Mouse (Mus musculus) intestine, postnatal 0 days (tissue): Measurements from ENCODE around the gene Sema3c. TPM values are rescaled to one million over a fixed set of nuclear protein-coding genes. Genes with fewer than 3 reads are reported as not detected.
"Not testable (repeated sequence)": the region's sequence is repeated elsewhere in the genome, so short reads cannot be mapped to it uniquely, and the experiment has no call there.

ENCODE experiments used
- ATAC-seq: fragments of 200-750 bp; cut with Nextera tagmentation; 2 replicates; pipeline ENCODE4 v1.8.0; 2017; ENCODE audit warnings: mild to moderate bottlenecking, moderate TSS enrichment, moderate library complexity
- H3K27ac ChIP-seq: fragments of 300-500 bp; sonication (generic); 2 replicates; pipeline ENCODE4 v1.5.1; 2014; ENCODE audit warnings: mild to moderate bottlenecking, low read depth, low read length, moderate library complexity
- H3K27me3 ChIP-seq: fragments of 300-500 bp; sonication (generic); replicated peaks from 2 replicates; pipeline ENCODE4 v1.6.1; 2014; ENCODE audit warnings: low read length, mixed read lengths; ENCODE audit not compliant: control insufficient read depth, insufficient read depth
- H3K36me3 ChIP-seq: fragments of 300-500 bp; sonication (generic); 2 replicates; pipeline ENCODE4 v1.6.1; 2014; ENCODE audit warnings: mild to moderate bottlenecking, moderate library complexity; ENCODE audit not compliant: control insufficient read depth, insufficient read depth
- H3K4me1 ChIP-seq: fragments of 300-500 bp; sonication (generic); replicated peaks from 2 replicates; pipeline ENCODE4 v1.6.1; 2014; ENCODE audit warnings: antibody characterized with exemption, low read length, mixed read lengths; ENCODE audit not compliant: control insufficient read depth, insufficient read depth
- H3K4me2 ChIP-seq: fragments of 300-500 bp; sonication (generic); replicated peaks from 2 replicates; pipeline ENCODE4 v1.6.1; 2014; ENCODE audit warnings: low read depth, mild to moderate bottlenecking, moderate library complexity
- H3K4me3 ChIP-seq: fragments of 300-500 bp; sonication (generic); 2 replicates; pipeline ENCODE4 v1.5.1; 2014; ENCODE audit warnings: low read depth, low read length
- H3K9ac ChIP-seq: fragments of 300-500 bp; sonication (generic); 2 replicates; pipeline ENCODE4 v1.6.1; 2014; ENCODE audit warnings: mild to moderate bottlenecking, low read depth, low read length
- H3K9me3 ChIP-seq: fragments of 300-500 bp; sonication (generic); 2 replicates; pipeline ENCODE4 v1.6.1; 2016; ENCODE audit warnings: mixed run types; ENCODE audit not compliant: control insufficient read depth
- CTCF ChIP-seq: sonication (generic); IDR thresholded peaks from 2 replicates; pipeline ENCODE4 v1.5.1; 2016; ENCODE audit warnings: low read depth, mild to moderate bottlenecking, control low read depth, antibody characterized with exemption, moderate library complexity
- WGBS: fragments of 180-500 bp; shearing (Covaris S2); extraction: QIAGEN DNeasy Blood & Tissue Kit; methylation state at CpG from one replicate; pipeline ENCODE4 v1.1.7; 2014; 5-methylcytosine and 5-hydroxymethylcytosine counted together
- polyA plus RNA-seq: library from polyadenylated mRNA; unstranded; fragments of >200 nt; fragmentation: Nextera tagmentation; extraction: Ambion mirVana; gene quantifications from 2 replicates; pipeline ENCODE4 v1.2.1, GENCODE M21; 2015

The Sema3c gene
- 9.6 and 11.7 TPM in 2 replicates for polyA plus RNA-seq

- 1% methylated on average over 16 of the region's 16 CpGs for WGBS
- peak within 1 kb of the TSS; percentile 63 for H3K9ac ChIP-seq
- H3K27me3 ChIP-seq: no peaks in the 10 kb centered on the region
- TF ChIP-seq CTCF: peak; percentile 79
- ATAC-seq: peak; percentile 35; the same call in 1 of the 2 replicates
- H3K9me3 ChIP-seq: no peaks in the 10 kb centered on the region
- H3K4me3 ChIP-seq: peak within 1 kb of the TSS; percentile 61
- H3K36me3 ChIP-seq: no peaks in the 10 kb centered on the region
- peak within 1 kb of the TSS; percentile 77 for H3K4me2 ChIP-seq
- H3K4me1 ChIP-seq: no peaks in the 10 kb centered on the region
- peak within 1 kb of the TSS; percentile 63 for H3K27ac ChIP-seq
These were observed at the start of gene Sema3c for GRCm38 (mm10) chr5:17573694-17574380. Gene Sema3c (plus strand): TSS chr5:17574281.

GRCm38 (mm10) chr5:17531165-17531564 is 42.9 kb upstream of the Sema3c start:
- H3K4me3 ChIP-seq, H3K27me3 ChIP-seq, H3K27ac ChIP-seq, ATAC-seq, H3K9me3 ChIP-seq, H3K4me1 ChIP-seq, H3K36me3 ChIP-seq, H3K4me2 ChIP-seq, H3K9ac ChIP-seq: not testable (repeated sequence)
- 96% methylated on average over 2 of the region's 2 CpGs for WGBS

- no peaks in the 10 kb centered on the region for H3K27me3 ChIP-seq
- WGBS: 77% methylated on average over 4 of the region's 4 CpGs
- TF ChIP-seq CTCF: no peak
- H3K4me3 ChIP-seq: no peak overlapping the region
- no peak overlapping the region for H3K9ac ChIP-seq
- no peaks in the 10 kb centered on the region for H3K9me3 ChIP-seq
- no peaks in the 10 kb centered on the region for H3K36me3 ChIP-seq
- ATAC-seq: no peak
- no peaks in the 10 kb centered on the region for H3K4me1 ChIP-seq
- no peak overlapping the region for H3K4me2 ChIP-seq
- no peak overlapping the region for H3K27ac ChIP-seq
These were observed 30.9 kb upstream of the Sema3c start for GRCm38 (mm10) chr5:17543141-17543540.

DNA sequence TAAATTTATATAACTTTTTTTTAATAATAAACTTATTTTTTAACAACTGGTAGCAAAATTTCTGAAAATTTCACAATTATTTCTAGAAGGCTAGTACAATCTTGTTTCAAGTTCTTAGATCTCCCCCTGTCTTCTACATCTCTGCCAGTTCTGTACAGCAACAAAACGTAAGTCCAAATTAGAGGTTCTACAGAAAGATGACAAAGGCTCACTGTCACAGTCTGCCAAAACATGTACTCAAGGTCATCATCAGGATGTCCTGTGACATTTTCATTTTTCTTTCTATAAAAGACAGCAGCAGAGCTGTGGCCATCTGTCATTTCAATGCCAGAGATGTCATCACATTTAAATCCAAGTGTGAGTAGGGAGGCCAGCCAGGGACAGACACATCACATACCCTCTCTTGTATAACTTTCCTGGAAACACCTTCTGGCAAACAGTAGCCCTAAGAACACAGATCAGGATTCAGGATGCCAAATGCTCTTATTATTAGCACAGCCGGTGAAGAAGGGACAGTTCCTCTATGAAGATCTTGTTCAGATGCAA is 29.1 kb upstream of the Sema3c start:
- Histone ChIP-seq H3K4me3 (no peak overlapping the region), H3K36me3 (no peaks in the 10 kb centered on the region), H3K4me1 (no peaks in the 10 kb centered on the region), H3K27me3 (no peaks in the 10 kb centered on the region), H3K4me2 (no peak overlapping the region), H3K9me3 (no peaks in the 10 kb centered on the region), H3K9ac (no peak overlapping the region), H3K27ac (no peak overlapping the region)
- ATAC-seq: no peak
- WGBS: 91% methylated on average over 2 of the region's 2 CpGs
- TF ChIP-seq CTCF: no peak

- Histone ChIP-seq H3K4me2 (no peak overlapping the region), H3K36me3 (no peaks in the 10 kb centered on the region), H3K4me1 (no peaks in the 10 kb centered on the region), H3K27ac (no peak overlapping the region), H3K9ac (no peak overlapping the region), H3K27me3 (no peaks in the 10 kb centered on the region), H3K9me3 (no peaks in the 10 kb centered on the region), H3K4me3 (no peak overlapping the region)
- 60% methylated on average over 3 of the region's 3 CpGs for WGBS
- no peak for ATAC-seq
- TF ChIP-seq CTCF: no peak
These were observed 22.4 kb upstream of the Sema3c start for GRCm38 (mm10) chr5:17551693-17552092.

DNA sequence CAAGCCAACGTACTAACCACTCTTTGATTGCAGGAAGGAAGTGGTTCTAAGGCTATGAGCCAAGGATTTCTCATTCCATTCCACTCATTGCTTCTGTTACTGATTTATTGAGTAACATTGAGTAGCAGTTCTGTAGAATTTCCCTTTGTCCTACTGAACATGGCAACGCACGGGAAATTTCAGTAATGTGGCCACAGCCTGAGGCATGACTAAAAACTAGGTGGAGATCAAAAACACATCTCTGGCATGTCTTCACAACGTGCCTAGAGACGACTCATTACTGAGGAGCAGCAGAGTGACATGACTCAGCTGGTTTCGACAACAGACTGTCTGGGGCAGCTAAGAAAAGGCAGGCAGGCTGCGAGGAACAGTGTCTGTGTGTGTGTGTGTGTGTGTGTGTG is 18.0 kb upstream of the Sema3c start:
- Histone ChIP-seq H3K4me3 (no peak overlapping the region), H3K9me3 (no peaks in the 10 kb centered on the region), H3K4me2 (no peak overlapping the region), H3K27me3 (no peaks in the 10 kb centered on the region), H3K4me1 (no peaks in the 10 kb centered on the region), H3K36me3 (no peaks in the 10 kb centered on the region), H3K27ac (no peak overlapping the region), H3K9ac (no peak overlapping the region)
- ATAC-seq: no peak
- TF ChIP-seq CTCF: no peak
- WGBS: 36% methylated on average over 7 of the region's 7 CpGs
